Mouse (Mus musculus) testis, postnatal 10 days (tissue): ENCODE data around the gene Gramd1b.

Source experiments
- DNase-seq: peaks from one replicate; pipeline ENCODE4 v3.0.0; 2021; ENCODE audit warnings: low spot score

The Gramd1b gene

DNA sequence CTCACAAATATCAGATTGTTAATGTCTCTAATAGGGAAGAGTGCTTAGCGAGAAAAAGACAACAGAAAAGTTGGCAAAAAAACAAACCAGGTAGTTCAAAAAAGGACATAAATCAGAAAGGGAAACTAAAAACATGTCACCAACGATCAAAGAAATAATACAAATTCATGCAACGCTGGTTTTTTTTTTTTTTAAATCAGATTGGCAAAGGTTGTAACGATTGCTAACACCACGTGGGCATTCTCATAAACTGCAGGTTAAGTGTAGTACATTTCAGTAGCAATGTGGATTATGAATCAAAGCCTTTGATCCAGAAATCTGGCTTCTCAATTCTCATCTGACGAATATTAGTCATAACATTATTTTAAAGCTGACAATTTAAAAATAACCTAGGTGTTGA is 169.2 kb downstream of the Gramd1b start:
- DNase-seq, result no peak

GRCm38 (mm10) chr9:40358408-40358896 is 172.7 kb downstream of the Gramd1b start:
- DNase-seq, result no peak

GRCm38 (mm10) chr9:40356768-40357446 is 174.3 kb downstream of the Gramd1b start:
- no peak for DNase-seq

- no peak for DNase-seq
Measured at GRCm38 (mm10) chr9:40356368-40356767, 174.8 kb downstream of the Gramd1b start.

- DNase-seq, result no peak
Measured at GRCm38 (mm10) chr9:40355406-40355805, 175.8 kb downstream of the Gramd1b start.

GRCm38 (mm10) chr9:40353596-40353995 is 177.6 kb downstream of the Gramd1b start:
- DNase-seq, result no peak

DNA sequence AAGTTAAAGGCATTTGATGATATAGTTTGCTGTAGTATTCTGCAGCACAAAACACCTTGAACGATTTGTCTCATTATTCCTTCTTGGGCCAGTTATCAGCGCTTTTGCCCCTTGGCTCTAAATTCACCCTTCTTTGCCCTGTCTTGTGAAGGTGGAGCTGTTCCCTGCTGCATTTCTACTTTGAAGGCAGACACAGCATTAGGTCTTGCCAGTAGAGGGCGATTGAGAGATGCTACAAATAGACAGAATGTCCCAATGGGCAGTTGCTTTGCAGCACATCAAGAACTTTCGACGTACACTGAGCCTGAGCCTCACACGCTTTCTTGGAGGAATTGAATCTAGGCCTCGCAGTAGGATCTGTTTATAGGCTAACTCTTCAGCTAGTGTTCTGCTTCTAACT is 180.5 kb downstream of the Gramd1b start:
- no peak for DNase-seq

- no peak for DNase-seq
Measured at GRCm38 (mm10) chr9:40350052-40350451, 181.1 kb downstream of the Gramd1b start.

GRCm38 (mm10) chr9:40349554-40349953 is 181.6 kb downstream of the Gramd1b start:
- no peak for DNase-seq

DNA sequence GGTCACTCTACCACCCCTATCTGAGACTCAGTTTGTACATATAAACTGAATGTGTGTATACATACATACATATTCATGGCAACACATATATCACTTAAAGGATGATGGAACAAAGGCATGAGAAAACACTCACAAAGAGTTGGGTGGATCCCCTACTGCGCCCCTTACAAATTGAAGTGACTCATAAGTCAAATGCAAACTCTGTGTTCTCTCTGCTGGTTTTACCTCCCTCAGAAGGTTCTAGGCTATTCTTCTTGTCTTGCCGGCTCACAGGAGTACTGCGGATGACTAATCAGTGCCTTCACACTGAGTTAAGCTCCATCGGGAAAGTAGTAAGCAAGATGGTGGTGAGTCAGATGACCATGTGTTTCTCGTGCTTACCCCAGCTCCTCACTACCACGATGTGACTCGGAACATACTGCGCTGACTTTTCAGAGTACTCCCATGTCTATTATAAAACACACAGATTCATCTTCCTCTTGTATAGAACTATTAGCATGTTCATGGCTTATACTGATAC is 182.4 kb downstream of the Gramd1b start:
- DNase-seq, result no peak

DNA sequence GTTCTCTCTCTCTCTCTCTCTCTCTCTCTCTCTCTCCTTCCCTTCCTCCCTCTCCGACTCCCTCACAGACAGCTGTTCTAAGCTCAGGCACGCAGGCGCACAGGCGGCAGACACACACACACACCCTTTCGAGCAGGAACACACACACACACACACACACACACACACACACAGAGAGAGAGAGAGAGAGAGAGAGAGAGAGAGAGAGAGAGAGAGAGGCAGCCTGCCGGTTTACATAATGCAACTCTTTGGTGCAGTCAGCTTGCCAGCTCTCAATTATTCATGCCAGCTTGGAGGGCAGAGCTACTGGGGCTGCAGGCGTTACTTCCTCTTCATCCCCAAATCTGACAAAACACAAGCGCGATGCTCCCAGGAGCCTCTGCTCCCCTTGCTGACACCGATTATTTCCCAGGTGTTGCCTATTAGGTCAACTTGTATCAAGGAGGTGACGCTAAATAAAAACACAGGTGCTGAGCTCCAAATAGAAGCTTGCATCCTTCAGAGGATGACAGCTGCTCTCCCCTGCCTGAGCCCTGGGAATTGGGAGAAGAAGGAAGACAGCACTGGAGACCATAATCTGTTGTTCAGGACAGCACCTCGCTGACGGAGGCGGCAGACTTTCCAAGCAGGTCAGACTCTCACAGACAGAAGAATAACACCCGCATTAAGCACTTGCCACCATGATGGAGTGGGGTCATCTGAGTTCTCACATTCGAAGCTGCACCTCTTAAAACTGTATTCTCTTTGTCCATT is 184.8 kb downstream of the Gramd1b start:
- no peak for DNase-seq

DNA sequence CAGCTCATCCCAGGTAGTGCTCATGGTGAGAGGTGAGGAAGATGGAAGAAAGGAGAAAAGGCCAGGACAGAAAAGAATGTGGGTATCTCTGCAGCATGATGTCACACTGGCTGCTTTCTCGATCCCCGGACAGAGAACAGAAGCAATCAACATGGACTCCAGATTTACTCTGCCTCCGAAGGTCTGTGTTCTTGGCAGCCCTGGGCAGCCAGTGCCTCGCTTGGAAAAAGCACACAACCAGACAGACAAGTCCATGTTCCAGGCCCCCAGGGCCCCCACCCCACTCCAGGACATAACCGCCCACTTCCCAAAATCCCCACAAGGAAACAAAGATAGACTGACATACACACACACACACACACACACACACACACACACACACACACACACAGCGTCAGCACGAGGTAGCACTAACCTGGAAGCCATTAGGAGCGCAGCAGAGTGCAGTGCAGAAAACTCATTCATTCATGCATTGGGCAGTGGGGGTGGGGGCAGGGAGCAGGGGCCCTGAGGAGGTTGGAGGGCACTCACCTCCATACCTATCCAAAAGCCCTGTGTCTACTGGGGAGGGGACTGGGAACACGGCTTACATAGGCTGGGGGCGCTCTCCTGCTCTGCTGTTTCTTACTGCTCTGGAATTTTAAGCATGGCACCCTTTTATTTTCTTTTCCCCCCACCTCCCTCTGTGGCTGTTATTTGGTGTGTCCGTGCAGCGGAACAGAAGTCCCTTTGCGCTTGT is 185.5 kb downstream of the Gramd1b start:
- no peak for DNase-seq

GRCm38 (mm10) chr9:40344801-40345492 is 186.2 kb downstream of the Gramd1b start:
- DNase-seq, result no peak

DNA sequence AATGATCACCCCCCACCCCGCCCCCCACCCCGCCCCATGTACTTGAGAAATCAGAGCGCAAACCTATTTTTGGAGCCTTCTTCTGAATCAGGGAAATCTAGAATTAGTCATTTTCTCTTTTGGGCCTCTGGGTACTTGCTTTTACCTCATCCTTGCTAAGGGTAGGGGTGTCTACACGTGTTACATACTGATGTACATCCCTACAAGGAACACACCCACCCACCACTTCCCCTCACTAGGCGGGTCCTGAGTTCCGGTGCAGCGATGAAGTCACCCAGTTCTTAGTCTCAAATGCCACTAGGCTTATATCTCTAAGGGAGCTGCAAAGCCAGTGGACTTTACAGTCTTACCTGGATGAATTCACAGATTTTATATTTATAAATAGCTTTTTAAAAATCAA is 187.4 kb downstream of the Gramd1b start:
- DNase-seq, result no peak

DNA sequence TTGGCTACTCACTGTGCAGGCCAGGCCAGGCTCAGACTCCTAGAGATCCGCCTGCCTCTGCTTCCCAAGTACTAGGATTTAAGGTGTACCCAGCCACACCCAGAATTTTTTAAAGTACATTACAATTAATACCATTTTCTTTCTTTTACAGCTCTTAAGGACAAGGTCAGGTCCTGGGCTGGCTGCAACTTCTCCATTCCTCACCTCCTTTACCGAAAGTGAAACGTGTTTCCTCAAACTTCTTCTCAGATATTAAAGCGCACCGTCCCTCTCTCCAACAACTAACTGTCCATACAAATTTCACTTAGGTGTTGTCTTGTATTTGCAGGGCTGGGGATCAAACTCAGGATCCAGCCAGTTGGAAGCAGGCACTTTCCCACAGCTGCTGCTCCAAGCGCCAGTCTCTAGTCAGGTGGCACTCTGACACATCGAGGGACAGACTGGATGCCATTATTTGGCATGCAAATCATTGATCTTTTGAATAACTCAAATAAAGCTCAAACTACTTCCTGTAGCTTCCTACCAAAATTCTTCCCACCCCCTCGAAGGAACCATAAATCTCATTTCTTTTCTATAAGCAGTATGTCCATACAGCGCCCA is 188.0 kb downstream of the Gramd1b start:
- no peak for DNase-seq

DNA sequence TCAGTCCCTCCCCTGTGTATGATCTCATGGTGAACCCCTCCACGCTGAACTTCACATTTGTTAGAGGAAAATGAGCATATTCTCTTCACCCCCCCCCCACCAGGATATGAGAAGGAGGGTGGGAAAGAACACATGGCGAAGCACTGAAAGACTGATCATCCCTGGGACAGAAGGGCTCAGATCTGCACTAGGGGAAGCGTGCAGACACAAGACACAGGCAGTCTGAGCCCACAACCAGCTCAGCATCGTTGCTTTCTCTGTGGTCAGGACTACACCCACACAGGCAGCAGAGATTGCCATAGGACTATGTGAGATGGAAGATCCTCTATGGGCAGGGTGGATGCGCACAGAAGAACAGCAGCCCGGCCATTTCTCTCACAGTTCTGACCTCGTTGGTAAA is 189.1 kb downstream of the Gramd1b start:
- no peak for DNase-seq

- no peak for DNase-seq
Measured at GRCm38 (mm10) chr9:40339578-40339977, 191.6 kb downstream of the Gramd1b start.

- DNase-seq, result no peak
Measured at GRCm38 (mm10) chr9:40337131-40337820, 193.9 kb downstream of the Gramd1b start.

GRCm38 (mm10) chr9:40336701-40337100 is 194.5 kb downstream of the Gramd1b start:
- peak; percentile 71 for DNase-seq

GRCm38 (mm10) chr9:40334617-40335016 is 196.6 kb downstream of the Gramd1b start:
- DNase-seq, result no peak
